Mouse (Mus musculus) neutrophil, adult 5-6 weeks (primary cell): Measurements from ENCODE around the gene Mcm5. TPM values are rescaled to one million over a fixed set of nuclear protein-coding genes. Genes with fewer than 3 reads are reported as not detected.

Source experiments
- ATAC-seq: fragments of 151-379, 151-347 bp; 2 replicates; pipeline ENCODE4 v1.8.0; 2017; ENCODE audit warnings: mild to moderate bottlenecking, moderate TSS enrichment; ENCODE audit not compliant: insufficient number of reproducible peaks, poor library complexity, low FRiP score, severe bottlenecking; ENCODE audit errors: extremely low read depth
- total RNA-seq: library from RNA; stranded (forward); fragments of 200-1000 nt; gene quantifications from 2 replicates; pipeline ENCODE4 v1.2.3, GENCODE M21; 2017

Mcm5 gene
- total RNA-seq, 1 experiment from 2014 or later = 26.5 TPM

DNA sequence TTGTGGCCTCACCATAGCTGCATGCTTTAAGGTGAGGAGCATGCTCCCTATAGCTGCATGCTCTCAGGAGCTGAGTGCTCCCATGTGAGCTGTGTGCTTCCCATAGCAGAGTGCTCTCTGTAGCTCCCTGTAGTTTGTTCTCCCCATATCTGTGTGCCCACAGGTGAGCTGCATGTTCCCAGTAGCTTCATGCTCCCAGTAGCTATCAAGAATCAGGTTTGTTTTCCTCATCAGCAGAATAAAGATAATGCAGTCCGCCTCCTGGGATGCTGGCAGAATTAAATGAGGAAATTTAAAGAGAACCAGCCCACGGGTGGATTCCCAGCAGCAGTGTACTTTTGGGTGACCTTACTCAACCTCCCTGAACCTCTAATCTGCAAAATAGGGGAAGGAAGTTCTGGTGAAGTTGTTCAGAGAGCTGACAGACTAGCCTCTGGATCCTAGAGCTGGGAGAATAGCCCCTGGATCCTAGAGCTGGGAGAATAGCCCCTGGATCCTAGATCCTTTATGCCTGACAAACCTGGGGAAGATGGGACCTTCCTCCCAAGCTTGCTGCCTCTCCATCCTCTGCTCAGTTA lies 43.2 kb downstream of the Mcm5 start:
- ATAC-seq = no peak

DNA sequence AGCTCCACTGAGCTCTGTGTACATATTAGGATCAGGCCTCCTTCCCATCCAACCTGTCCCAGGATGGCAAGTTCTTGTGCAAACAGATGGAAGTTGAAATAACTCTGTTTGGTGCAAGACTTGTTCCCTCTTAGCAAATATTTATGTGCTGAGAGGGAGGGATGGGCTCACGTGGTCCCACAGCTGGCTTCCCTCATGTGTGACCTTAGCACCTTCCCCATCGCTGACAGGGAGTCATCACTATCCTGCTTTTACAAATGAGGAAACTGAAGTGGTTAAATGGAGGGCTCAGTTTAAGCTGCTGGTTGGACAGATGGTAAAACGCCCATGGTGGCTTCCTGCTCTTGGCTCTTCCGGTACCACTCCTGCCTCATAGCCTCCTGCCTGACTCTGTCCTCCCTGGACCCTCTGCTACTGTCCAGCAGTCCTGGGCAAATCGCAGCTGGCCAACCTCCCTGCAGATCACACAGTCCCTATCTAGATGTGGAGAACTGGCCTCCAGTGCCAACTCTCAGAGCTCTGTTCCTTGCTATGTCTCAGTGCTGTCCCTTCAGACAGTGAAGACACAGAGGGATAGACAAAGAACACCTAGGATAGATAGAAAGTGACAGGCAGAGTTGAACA lies 45.6 kb downstream of the Mcm5 start:
- ATAC-seq = no peak

DNA sequence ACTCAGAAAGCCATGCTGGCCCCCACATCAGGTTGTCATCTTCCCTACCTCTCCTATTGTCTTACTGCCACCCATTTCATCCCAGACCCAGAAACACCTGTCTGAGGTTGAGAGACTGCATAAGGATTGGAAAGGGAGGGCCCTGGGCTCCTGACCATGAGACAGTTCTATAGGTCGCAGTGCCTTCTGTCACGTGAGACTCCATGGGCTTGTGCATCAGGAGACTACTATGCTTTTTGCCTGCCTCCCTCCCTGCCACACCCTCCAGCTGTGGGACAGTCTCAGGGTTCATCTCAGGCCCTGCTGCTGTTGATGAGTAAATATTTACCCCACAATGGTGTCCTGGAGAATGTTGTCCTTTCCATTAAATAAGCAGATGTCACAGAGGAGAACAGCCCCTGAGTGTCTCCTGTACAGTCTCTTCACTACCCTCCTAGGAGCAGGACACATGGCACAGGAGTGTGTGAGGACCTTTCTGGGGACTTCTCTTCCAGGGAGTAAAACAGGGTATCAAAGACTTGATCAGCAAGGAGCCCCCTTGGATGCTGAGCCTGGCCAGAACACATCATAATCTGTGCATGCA lies 46.5 kb downstream of the Mcm5 start:
- no peak for ATAC-seq

DNA sequence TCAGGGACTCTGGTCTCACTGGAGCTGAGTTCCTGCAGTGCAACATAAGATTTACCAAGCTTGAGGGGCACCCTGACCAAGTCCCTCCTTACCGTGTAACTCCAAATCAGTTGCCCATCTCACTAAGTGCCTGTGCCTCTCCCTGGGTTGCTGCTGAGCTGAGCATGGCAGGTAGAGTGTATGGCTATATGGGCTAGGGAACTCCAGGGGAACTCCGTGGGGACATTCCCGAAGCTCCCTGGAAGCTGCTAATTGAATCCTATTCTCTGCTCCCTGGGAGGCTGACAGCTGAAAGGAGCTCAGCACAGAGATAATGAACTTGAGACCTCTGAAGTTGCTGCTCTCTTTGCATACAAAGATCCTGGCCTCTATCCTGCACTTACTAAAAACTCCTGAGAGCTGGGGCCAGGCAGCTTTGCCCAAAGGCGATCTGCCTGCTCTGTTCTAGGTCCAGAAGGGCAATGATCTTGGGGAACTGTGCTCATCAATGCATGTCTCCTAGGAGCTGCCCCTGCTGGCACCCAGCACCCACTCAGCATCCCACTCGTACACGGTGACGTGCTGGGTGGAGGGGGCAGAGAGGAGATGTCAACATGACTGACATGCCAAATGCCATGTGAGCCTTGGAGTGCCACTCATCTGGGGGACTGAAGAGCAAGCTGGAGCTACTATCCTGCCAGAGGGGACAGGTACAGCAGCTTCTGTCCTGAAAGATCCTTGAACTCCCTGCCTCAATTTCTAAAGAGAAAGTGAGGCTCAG lies 48.3 kb downstream of the Mcm5 start:
- ATAC-seq = no peak

DNA sequence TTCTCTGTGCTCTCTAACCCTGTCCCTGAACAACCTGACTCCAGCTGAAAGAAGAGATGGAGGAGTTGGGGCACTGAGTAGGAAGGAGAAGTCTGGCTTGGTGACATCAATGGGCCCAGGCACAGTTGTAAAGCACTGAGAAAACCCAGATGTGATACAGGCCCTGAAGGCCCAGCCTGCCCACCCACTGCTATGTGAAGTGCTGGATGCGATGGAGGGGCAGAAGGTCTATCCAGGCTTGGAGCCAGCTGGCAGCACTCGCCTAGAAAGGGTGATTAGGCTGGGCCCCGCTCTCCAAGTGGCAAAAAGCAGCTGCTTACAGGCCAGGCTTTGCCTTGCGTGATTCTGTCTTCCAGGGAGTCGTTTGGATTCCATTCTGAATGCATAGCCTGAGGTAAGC lies 60.0 kb downstream of the Mcm5 start:
- no peak for ATAC-seq

DNA sequence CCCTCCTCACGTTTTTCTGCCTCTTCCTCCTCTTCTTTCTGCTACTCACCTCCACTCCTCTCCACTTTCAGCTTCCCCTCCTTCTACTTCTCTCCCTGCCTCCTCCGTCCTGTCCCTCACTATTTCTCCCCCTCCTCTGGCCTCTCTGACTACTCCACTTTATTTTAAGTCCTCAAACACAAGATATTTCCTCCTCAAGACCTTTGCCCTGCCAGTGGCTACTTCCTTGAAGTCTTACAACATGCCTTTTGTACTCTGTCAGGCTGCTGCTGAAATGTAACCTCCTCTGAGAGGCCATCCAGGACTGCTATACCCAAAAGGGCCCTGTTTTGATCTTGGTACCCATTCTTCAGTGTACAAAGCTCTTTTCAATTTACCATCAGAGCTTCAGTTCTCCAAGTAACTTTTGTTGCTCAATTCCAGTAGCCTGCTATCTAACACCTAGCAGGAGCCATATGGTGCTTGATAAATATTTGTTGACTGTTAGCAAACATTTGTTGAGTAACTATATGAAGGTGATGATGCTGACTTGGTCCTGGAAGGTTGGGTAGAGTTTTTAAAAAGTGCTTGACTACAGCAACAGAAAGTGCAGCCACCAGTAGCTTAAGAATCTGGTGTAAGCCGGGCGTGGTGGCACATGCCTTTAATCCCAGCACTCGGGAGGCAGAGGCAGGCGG lies 62.8 kb downstream of the Mcm5 start:
- ATAC-seq = no peak

Other genes with a start within 250 kb of the Mcm5 start
- gene Isx, start 236.4 kb upstream of the Mcm5 start, total RNA-seq = not detected in 2 replicates
- gene Hmgxb4, start 116.2 kb upstream of the Mcm5 start, total RNA-seq = 41.5 and 60.6 TPM in 2 replicates
- gene Tom1, start 75.9 kb upstream of the Mcm5 start, total RNA-seq = 10.3 and 11.6 TPM in 2 replicates
- gene Hmox1, start 15.9 kb upstream of the Mcm5 start, total RNA-seq = 33.3 and 40.8 TPM in 2 replicates
- gene Rasd2, start 104.4 kb downstream of the Mcm5 start, total RNA-seq = not detected in 2 replicates